Mouse (Mus musculus) stomach, postnatal 0 days (tissue): Measurements from ENCODE around the gene Ralb.

Experiments used
- CTCF ChIP-seq: IDR thresholded peaks from 2 replicates; pipeline ENCODE4 v1.5.1; 2016; ENCODE audit warnings: antibody characterized with exemption, low read depth, mild to moderate bottlenecking, moderate library complexity
- EP300 ChIP-seq: optimal IDR thresholded peaks from 2 replicates; pipeline ENCODE3; 2016; ENCODE audit warnings: antibody characterized with exemption

GRCm38 (mm10) chr1:119539252-119539651, 34.7 kb upstream of the Ralb start:
- TF ChIP-seq CTCF (no peak), EP300 (no peak)
